Mouse (Mus musculus) E14TG2a.4 (cell line): ENCODE data around the gene 2810004N23Rik.

Experiments
- CTCF ChIP-seq: conservative IDR thresholded peaks from 2 replicates; pipeline ENCODE4 v1.5.1; 2014; ENCODE audit warnings: low read length
- NANOG ChIP-seq: IDR thresholded peaks from 2 replicates; pipeline ENCODE4 v1.6.1; 2014; ENCODE audit warnings: borderline replicate concordance, low read length, mixed read lengths
- POU5F1 ChIP-seq: IDR thresholded peaks from 2 replicates; pipeline ENCODE4 v1.6.1; 2014; ENCODE audit warnings: low read length, borderline replicate concordance

- TF ChIP-seq CTCF (no peak), POU5F1 (no peak), NANOG (no peak)
Measured at GRCm38 (mm10) chr8:124792186-124792585, 70.7 kb downstream of the 2810004N23Rik start.
